Mouse (Mus musculus) splenic B cell, adult 2 months (primary cell): ENCODE data around the gene Vmn1r51.
"Not testable (repeated sequence)": the region's sequence is repeated elsewhere in the genome, so short reads cannot be mapped to it uniquely, and the experiment has no call there.

ENCODE experiments used
- DNase-seq: peaks from one replicate; pipeline ENCODE4 v3.0.0-alpha.2; 2011; ENCODE audit warnings: low read depth, low spot score
- H3K27me3 ChIP-seq: 2 replicates; pipeline ENCODE4 v1.6.1; 2012; ENCODE audit warnings: mild to moderate bottlenecking, low read length, moderate library complexity, mixed read lengths; ENCODE audit not compliant: control insufficient read depth, poor library complexity, insufficient read depth, severe bottlenecking
- H3K36me3 ChIP-seq: 2 replicates; pipeline ENCODE4 v1.6.1; 2012; ENCODE audit warnings: mild to moderate bottlenecking, low read length, moderate library complexity, mixed read lengths; ENCODE audit not compliant: control insufficient read depth, poor library complexity, insufficient read depth, severe bottlenecking

The Vmn1r51 gene

DNA sequence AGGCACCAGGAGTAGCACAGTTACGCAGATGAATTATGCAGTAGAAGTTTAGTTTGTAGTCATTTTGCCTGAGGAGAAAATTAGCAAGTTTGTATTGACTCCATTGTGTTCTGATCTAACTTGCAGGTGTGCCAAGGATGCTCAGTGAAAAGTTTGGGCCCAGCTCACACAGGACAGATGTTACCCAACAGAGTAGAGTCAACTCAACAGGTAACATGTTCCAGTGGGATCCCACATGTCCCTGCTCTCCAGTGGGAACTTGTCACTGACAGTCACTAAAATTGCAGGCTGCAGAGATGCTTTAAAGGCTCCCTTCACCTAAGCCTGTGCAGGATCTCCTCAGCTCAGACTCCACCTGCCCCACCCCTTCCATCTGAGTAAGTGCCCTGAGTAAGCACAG lies at the start of gene Vmn1r51:
TSS of gene Vmn1r51 (plus strand) at position 301 of the 400 bp plus-strand sequence.
- not testable (repeated sequence) for DNase-seq, H3K36me3 ChIP-seq, H3K27me3 ChIP-seq

DNA sequence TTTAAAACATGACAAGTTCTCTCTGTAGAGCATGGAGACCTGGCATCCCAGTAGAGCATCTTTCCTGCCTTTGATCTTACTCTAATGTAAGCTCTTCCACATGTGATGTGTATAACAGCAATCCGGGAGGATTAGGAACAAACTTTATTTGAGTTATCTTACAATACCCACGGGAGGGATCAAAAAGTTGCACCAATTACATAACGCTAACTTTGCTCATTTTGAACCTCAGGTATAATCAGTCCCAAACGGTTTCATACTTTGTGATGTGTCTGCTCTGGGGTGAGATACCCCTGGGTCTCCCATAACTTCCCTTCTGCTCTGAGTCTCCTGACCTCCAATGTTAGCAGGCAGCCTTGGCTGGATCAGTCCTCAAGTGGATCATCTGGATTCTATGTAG lies 44.0 kb upstream of the Vmn1r51 start, which contains the start of gene Vmn1r49:
TSS of gene Vmn1r49 (minus strand) at position 101 of the 400 bp plus-strand sequence.
- Histone ChIP-seq H3K36me3 (no peaks in the 10 kb centered on the region), H3K27me3 (no peaks in the 10 kb centered on the region)
- no peak for DNase-seq

DNA sequence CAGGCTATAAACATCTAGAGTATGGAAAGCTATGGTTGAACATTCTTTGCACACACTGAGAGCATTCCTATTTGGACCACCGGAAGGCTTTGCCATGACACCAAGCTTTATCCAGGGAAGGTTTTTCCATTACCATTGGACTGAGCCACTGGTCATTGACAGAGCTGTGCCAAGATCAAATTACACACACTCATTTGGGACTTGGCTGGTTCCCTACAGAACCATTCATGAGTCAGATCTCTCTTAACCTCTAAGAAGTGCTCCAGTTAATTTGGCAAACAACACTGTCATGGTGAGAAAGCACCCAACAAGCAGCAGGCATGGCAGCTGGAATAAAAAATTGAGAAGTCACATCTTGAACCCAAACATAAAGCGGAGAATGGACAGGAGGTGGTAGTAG lies 21.8 kb upstream of the Vmn1r51 start:
- H3K27me3 ChIP-seq, result no peaks in the 10 kb centered on the region
- no peaks in the 10 kb centered on the region for H3K36me3 ChIP-seq
- DNase-seq, result no peak

- no peaks in the 10 kb centered on the region for H3K36me3 ChIP-seq
Observed at GRCm38 (mm10) chr6:90101130-90101529, 21.3 kb upstream of the Vmn1r51 start, which contains the start of gene Vmn1r50. TSS of gene Vmn1r50 (plus strand) at chr6:90101430.

DNA sequence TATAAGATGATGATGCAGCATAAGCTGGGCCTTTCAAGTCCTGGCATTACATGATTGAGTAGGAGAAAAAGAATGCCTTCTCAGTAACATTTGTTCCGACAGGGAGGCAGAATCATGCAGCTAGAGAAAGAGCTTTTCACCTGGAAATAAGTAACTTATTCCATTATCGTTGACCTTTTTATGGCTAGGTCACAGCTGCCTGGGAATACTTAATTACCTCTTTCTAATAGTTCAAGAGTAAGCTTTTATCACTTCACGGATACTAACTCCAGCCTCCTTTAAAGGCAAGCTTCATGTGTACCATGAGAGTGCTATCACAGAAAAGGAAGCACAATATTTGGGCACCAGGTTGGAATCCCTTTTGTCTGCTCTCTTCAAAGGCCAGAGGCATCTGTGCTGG lies 37.7 kb downstream of the Vmn1r51 start:
- DNase-seq, result no peak
- H3K27me3 ChIP-seq, result no peaks in the 10 kb centered on the region
- H3K36me3 ChIP-seq, result no peaks in the 10 kb centered on the region

More at GRCm38 (mm10) chr6:90101130-90101529, 21.3 kb upstream of the Vmn1r51 start, which contains the start of gene Vmn1r50:
- no peaks in the 10 kb centered on the region for H3K27me3 ChIP-seq
- no peak for DNase-seq

GRCm38 (mm10) chr6:90174508-90174907 lies 52.1 kb downstream of the Vmn1r51 start, which contains the start of gene Vmn1r52:
TSS of gene Vmn1r52 (plus strand) at chr6:90174808.
- H3K27me3 ChIP-seq, result no peaks in the 10 kb centered on the region

More at GRCm38 (mm10) chr6:90174508-90174907, 52.1 kb downstream of the Vmn1r51 start, which contains the start of gene Vmn1r52:
- no peaks in the 10 kb centered on the region for H3K36me3 ChIP-seq
- no peak for DNase-seq
